Mouse (Mus musculus): ENCODE data around the gene Pbrm1. TPM values are rescaled to one million over a fixed set of nuclear protein-coding genes. Genes with fewer than 3 reads are reported as not detected.

The Pbrm1 gene
- polyA plus RNA-seq (2012; fragmentation: generic; extraction: Trizol): 1 to 10 TPM; 1.5 to 7.7 TPM

DNA sequence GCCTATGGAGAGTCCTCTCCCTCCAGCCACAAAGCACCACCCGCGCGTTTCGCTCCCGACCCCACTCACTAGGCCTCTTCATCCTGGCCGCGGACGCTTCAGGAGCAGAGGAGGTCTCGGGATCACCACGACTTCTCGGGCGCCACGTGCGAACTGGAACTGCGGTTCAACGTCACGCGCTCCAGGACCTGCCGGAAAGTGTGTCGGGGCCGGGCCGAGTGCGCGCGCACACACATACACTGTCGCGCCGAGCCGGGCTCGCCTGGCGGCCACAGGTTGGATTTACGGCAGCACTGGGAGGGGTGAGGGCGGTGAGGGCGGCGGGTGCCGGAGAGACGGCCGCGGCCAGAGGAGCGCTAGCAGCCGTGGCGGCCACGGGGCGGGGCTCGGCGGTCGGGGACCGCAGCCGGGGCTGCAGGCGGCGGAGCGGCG, at the start of gene Pbrm1, which contains the start of gene Gnl3:
Gene Pbrm1, plus strand, starts transcription at position 279 of the 432 bp plus-strand sequence.
Gene Gnl3, minus strand, starts transcription at position 293 of the 432 bp plus-strand sequence.

DNA sequence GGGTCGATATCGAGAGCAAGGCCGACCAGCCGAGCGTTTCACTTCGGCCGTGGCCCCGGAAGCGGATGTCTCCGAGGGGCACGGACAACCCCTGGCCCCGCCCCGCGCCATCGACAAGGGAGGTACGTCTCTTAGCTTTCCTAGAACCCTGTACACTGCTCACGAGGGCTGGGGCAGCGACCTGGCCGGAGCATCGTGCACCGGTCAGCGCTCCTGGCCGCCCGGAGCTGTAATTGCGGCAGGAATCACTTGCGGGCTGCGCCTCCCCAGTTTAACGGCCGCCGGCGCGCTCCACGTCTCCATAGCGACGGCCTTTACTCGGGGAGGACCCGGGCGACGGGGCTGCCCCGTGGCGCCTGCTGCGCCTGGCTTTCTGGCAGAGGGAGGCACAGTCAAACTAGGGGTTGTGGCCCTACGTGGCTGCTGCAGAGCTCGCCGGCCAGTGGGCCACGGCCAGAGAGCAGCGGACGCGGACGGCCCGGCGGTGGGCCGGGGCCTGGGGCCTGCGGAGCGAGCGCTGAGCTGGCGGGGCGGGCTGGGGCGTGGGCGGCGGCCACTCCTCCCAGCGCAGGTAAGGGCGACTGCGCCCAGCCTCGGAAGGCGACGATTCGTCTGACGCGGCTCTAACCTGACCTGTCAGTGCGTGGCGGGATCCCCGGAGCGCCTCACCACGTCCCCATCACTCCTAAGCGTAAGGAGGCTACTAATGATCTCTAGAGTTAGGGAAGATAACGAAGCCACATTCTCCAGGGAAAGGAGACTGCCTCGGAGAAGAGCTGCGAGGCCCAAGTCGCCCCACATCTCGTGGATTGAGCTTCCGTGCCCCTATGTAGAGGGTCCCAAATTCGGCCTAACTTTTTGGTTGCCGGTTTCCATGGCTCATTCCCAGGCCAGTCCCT, 17.4 kb upstream of the Pbrm1 start, which contains the start of the genes Glt8d1 and Spcs1:
Gene Glt8d1, plus strand, starts transcription at position 94 of the 899 bp plus-strand sequence.
Gene Spcs1, minus strand, starts transcription at position 366 of the 899 bp plus-strand sequence.

DNA sequence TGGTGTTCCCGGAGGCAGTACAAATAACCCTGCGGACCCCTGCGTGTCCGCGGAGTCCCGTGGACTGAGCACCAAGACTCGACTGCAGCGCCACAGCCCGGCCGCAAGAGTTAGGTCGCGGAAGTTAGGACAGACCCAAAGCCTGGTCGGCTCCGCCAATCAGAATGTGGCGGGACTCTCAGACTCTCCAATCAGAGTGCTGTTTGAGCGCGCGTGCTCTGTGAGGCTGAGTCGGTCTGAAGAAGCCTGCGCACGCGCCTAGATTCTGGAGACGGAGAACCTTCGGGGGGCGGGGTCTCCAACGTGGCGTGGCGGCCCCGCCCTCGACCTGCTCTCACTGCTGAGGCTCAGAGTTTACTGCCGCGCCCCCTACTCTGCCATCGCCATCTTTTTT, 109.9 kb downstream of the Pbrm1 start, which contains the start of gene Smim4:
Gene Smim4, minus strand, starts transcription at position 131 of the 394 bp plus-strand sequence.

DNA sequence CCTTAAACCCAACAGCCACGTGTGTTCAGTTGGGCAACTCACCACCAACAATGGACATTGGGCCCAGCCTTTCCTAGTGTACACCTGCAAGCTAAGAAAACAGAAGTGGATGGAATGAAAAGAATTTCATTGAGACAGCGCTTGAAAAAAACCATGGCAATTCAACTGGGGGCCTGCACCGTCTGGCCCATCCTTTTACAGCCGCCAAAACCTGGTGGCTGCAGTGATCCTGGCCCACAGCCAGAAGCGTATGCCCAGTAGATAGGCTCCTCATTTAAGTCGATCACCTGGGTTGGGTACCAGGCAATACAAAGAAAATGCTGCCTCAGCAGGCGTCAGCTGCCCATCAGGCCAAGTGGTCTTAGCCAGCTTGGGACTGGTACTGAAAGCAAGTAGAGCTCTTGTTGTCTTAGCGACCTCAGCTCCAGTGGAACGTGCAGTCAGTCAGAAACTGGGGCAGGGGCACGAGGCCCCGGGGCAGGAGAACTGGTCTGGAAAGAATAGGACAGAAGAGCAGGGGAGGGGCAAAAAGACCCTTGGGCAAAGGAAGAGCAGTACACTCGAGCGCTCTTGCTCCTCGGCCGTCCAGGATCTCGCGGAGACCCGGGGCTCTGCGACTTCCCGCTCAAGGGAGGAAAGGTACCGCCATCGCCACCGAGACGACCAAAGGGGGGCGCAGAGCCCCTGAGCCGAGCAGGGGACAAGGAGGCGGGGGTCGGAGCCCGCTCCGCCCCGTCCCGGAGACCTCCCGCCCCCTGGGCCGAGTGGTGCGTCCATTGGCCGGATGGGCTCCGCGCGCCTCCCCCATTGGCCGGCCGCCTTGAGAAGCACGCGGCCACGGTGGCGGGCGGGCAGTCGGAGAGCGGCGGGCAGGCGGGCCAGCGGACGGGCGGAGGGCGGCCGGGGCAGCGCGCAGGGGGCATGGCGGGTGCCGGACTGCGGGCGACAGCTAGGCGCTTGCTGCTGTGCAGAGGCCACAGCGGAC, 111.6 kb downstream of the Pbrm1 start, which contains the start of gene Nt5dc2:
Gene Nt5dc2, plus strand, starts transcription at position 818 of the 985 bp plus-strand sequence.

DNA sequence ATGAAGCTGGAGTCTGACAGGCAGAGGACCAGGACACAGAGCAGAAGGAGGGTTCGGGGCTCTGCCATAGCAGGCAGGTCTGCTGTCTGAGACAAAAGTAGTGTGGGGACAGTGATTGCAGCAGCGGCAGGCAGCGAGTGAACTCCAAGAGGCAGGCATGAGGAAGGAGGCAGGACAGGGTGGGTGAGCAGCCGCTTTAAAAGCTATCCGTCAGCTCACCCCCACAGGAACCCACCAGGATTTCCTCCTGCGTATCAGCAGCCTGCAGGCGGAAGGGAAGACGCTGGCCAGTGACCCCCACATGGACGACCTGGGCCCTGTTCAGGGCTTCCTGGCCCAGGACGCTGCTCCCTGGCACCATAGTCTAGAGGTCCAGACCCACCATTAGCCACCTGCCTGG, 149.5 kb downstream of the Pbrm1 start, which contains the start of gene Stab1:
Gene Stab1, minus strand, starts transcription at position 217 of the 400 bp plus-strand sequence.

Other genes starting within 250 kb of the Pbrm1 start
- gene Tmem110, start 193.5 kb upstream of the Pbrm1 start, polyA plus RNA-seq (2012; fragmentation: generic; extraction: Trizol): 10 to 100 TPM in 1 of 2 experiments, 1 to 10 TPM in 1; 9.8 to 11.6 TPM
- 10 to 100 TPM in 1 of 2 experiments, 1 to 10 TPM in 1; 1.2 to 18.8 TPM for gene Mustn1, start 139.9 kb upstream of the Pbrm1 start, polyA plus RNA-seq (2012; fragmentation: generic; extraction: Trizol)
- under 1 TPM; 0.05 TPM for gene Itih4, start 132.7 kb upstream of the Pbrm1 start, polyA plus RNA-seq (2012; fragmentation: generic; extraction: Trizol)
- gene Itih3, start 95.4 kb upstream of the Pbrm1 start, polyA plus RNA-seq (2012; fragmentation: generic; extraction: Trizol): under 1 TPM; 0.02 to 0.05 TPM
- gene Itih1, start 75.8 kb upstream of the Pbrm1 start, polyA plus RNA-seq (2012; fragmentation: generic; extraction: Trizol): not detected
- 1 to 10 TPM in 1 of 2 experiments, under 1 TPM in 1; 0.41 to 5.3 TPM for gene Nek4, start 67.8 kb upstream of the Pbrm1 start, polyA plus RNA-seq (2012; fragmentation: generic; extraction: Trizol)
- 10 to 100 TPM in 1 of 2 experiments, 1 to 10 TPM in 1; 1.9 to 39.1 TPM for gene Glt8d1, start 17.7 kb upstream of the Pbrm1 start, polyA plus RNA-seq (2012; fragmentation: generic; extraction: Trizol)
- 100 to 1,000 TPM in 1 of 2 experiments, 10 to 100 TPM in 1; 93.8 to 262 TPM for gene Spcs1, start 17.5 kb upstream of the Pbrm1 start, polyA plus RNA-seq (2012; fragmentation: generic; extraction: Trizol)
- gene Gnl3, start within 50 bp of the Pbrm1 start, polyA plus RNA-seq (2012; fragmentation: generic; extraction: Trizol): 1 to 10 TPM; 6.0 to 9.3 TPM
- 10 to 100 TPM; 53.9 to 87.6 TPM for gene Smim4, start 109.8 kb downstream of the Pbrm1 start, polyA plus RNA-seq (2012; fragmentation: generic; extraction: Trizol)
- gene Nt5dc2, start 111.9 kb downstream of the Pbrm1 start, polyA plus RNA-seq (2012; fragmentation: generic; extraction: Trizol): 100 to 1,000 TPM; 119 to 155 TPM
- under 1 TPM; 0.18 to 0.72 TPM for gene Stab1, start 149.5 kb downstream of the Pbrm1 start, polyA plus RNA-seq (2012; fragmentation: generic; extraction: Trizol)
- 10 to 100 TPM in 1 of 2 experiments, 1 to 10 TPM in 1; 5.0 to 10.6 TPM for gene Tnnc1, start 189.2 kb downstream of the Pbrm1 start, polyA plus RNA-seq (2012; fragmentation: generic; extraction: Trizol)
- gene Nisch, start 197.8 kb downstream of the Pbrm1 start, polyA plus RNA-seq (2012; fragmentation: generic; extraction: Trizol): 100 to 1,000 TPM in 1 of 2 experiments, 10 to 100 TPM in 1; 61.9 to 240 TPM
- under 1 TPM; under 0.01 to 0.34 TPM for gene Sema3g, start 198.7 kb downstream of the Pbrm1 start, polyA plus RNA-seq (2012; fragmentation: generic; extraction: Trizol)
- gene Phf7, start 232.2 kb downstream of the Pbrm1 start, polyA plus RNA-seq (2012; fragmentation: generic; extraction: Trizol): 1 to 10 TPM; 1.4 to 5.0 TPM
- gene Bap1, start 232.3 kb downstream of the Pbrm1 start, polyA plus RNA-seq (2012; fragmentation: generic; extraction: Trizol): 10 to 100 TPM; 15.3 to 31.4 TPM